Mouse (Mus musculus) small intestine, adult 2 months (tissue): ENCODE data around the gene Ctcf.

Experiments used
- CTCF ChIP-seq: fragments of 200-500 bp; IDR thresholded peaks from 2 replicates; pipeline ENCODE4 v1.5.1; 2012; ENCODE audit warnings: low read depth, mild to moderate bottlenecking, control low read depth, inconsistent platforms, low read length, moderate library complexity, mixed read lengths; ENCODE audit not compliant: insufficient replicate concordance, insufficient read length; ENCODE audit errors: extremely low read depth
- POLR2A ChIP-seq: fragments of 200-500 bp; IDR thresholded peaks from 2 replicates; pipeline ENCODE4 v1.6.1; 2012; ENCODE audit warnings: low read depth, mild to moderate bottlenecking, control low read depth, inconsistent platforms, low read length, moderate library complexity

DNA sequence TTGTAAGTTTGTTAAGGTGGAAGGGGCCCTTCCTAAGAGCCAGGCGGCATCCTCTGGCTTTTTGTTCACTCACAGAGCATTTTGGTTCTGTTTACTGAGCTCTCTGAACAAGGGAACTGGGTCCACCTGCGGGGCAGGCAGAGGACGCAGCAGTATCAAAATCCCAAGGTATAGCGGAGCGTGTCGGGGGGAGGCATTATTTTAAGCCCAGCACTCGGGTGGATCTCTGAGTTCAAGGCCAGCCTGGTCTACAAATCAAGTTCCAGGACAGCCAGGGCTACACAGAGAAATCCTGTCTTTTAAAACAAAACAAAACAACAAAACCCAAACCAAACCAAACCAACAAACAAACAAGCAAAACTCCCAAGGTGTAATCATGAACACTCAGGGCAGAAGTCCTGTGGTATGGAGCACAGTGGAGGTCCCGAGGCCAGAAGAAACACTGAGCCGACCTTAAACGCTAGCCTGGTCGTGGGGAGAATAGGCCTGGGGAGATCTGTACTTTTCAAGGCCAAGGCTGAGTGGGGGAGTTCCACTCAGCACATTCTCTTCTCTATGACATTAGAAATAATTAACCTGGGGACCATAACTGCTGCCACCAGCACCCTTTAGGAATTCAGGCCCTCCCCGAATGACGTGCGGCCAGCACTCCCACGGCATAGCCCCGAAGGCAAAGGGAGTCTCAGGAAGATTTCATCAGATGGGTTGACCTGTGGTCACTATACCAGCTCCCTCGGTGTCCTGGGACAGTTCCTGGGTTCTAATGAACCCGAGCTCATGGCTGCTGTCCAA, 41.7 kb upstream of the Ctcf start:
- TF ChIP-seq CTCF = no peak
- TF ChIP-seq POLR2A = no peak
